Mouse (Mus musculus) intestine, embryonic 16.5 days (tissue): ENCODE data around the gene Ppa2. TPM values are rescaled to one million over a fixed set of nuclear protein-coding genes. Genes with fewer than 3 reads are reported as not detected.

ENCODE experiments used
- ATAC-seq: fragments of 200-750 bp; cut with Nextera tagmentation; 2 replicates; pipeline ENCODE4 v1.8.0; 2017; ENCODE audit warnings: moderate TSS enrichment, moderate library complexity
- H3K27ac ChIP-seq: fragments of 300-500 bp; sonication (generic); 2 replicates; pipeline ENCODE4 v1.5.1; 2014; ENCODE audit warnings: mild to moderate bottlenecking, low read length
- H3K27me3 ChIP-seq: fragments of 300-500 bp; sonication (generic); replicated peaks from 2 replicates; pipeline ENCODE4 v1.6.1; 2014; ENCODE audit warnings: low read length, control low read depth, mixed read lengths; ENCODE audit not compliant: control insufficient read depth, insufficient read depth
- H3K36me3 ChIP-seq: fragments of 300-500 bp; sonication (generic); 2 replicates; pipeline ENCODE4 v1.6.1; 2014; ENCODE audit warnings: low read length, control low read depth; ENCODE audit not compliant: control insufficient read depth, insufficient read depth
- H3K4me1 ChIP-seq: fragments of 300-500 bp; sonication (generic); 2 replicates; pipeline ENCODE4 v1.6.1; 2014; ENCODE audit warnings: low read length, control low read depth, mixed read lengths; ENCODE audit not compliant: control insufficient read depth, insufficient read depth
- H3K4me2 ChIP-seq: fragments of 300-500 bp; sonication (generic); 2 replicates; pipeline ENCODE4 v1.6.1; 2014; ENCODE audit warnings: low read depth, low read length, control low read depth
- H3K4me3 ChIP-seq: fragments of 300-500 bp; sonication (generic); 2 replicates; pipeline ENCODE4 v1.5.1; 2014; ENCODE audit warnings: mild to moderate bottlenecking, low read length
- H3K9ac ChIP-seq: fragments of 300-500 bp; sonication (generic); 2 replicates; pipeline ENCODE4 v1.6.1; 2014; ENCODE audit warnings: low read depth, low read length
- H3K9me3 ChIP-seq: fragments of 300-500 bp; sonication (generic); 2 replicates; pipeline ENCODE4 v1.6.1; 2016; ENCODE audit warnings: low read length, control low read depth; ENCODE audit not compliant: control insufficient read depth
- WGBS: fragments of 180-500 bp; shearing (Covaris S2); extraction: QIAGEN DNeasy Blood & Tissue Kit; methylation state at CpG from one replicate; pipeline ENCODE4 v1.1.7; 2014; 5-methylcytosine and 5-hydroxymethylcytosine counted together
- polyA plus RNA-seq: library from polyadenylated mRNA; unstranded; fragments of >200 nt; fragmentation: Nextera tagmentation; extraction: Ambion mirVana; gene quantifications from 2 replicates; pipeline ENCODE4 v1.2.1, GENCODE M21; 2015

The Ppa2 gene
- polyA plus RNA-seq, 1 experiment from 2014 or later = 149 TPM

DNA sequence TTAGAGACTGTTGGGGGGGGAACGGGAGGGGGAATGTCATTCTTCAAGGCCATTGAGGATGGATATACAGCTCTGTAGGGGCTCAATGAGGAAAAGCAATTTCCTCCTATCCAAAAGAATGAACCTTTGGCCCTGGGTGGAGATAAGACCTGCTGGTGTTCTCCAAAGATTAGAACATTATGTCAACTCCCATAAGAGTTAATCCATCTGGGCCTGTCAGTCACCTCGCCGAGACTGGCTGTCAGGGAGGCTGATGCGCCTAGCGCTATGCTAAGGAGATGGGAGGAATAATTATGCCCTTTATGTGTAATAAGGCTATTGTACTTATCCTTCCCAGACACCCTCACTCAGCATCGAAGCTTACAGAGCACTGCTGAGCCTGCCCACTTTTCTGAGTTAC is 2.9 kb downstream of the Ppa2 start:
- Histone ChIP-seq H3K27ac (no peak overlapping the region), H3K9ac (no peak overlapping the region), H3K4me2 (no peak overlapping the region), H3K27me3 (no peaks in the 10 kb centered on the region), H3K4me3 (no peak overlapping the region), H3K36me3 (peaks cover 4% of the 10 kb centered on the region; the same call in 1 of the 2 replicates), H3K4me1 (peaks cover 8% of the 10 kb centered on the region; the same call in 1 of the 2 replicates), H3K9me3 (0 out of 2 replicates have a peak, but pooled peaks cover 2% of the 10 kb centered on the region)
- peak; percentile 2; the same call in 1 of the 2 replicates for ATAC-seq
- WGBS = 70% methylated on average over 6 of the region's 6 CpGs

DNA sequence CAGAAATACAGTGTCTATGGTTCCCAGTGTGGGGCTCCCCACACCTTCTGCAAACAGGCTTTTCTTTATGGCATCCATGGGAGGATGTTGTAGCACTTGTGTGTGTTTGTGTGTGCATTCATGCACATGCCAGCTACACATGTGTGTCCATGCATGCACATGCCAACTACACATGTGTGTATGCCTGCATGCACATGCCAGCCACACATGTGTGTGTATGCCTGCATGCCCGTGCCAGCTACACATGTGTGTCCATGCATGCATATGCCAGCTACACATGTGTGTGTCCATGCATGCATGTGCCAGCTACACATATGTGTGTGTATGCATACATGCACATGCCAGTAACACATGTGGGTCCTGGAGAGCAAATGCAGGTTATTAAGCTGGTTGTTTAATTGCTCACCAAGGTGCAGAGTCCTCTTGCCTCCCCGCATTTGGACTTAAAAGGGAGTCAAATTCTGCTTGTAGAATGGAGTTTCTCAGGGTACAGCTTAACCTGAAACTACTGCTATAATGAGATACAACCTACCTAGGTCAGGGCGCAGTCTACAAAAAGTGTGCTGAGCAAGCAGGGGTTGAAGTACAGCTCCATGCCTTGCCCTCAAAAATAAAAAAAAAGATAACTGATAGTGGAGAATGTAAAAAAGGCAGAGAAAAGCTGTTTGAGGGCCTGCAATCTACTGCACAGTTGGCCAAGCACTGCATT is 3.7 kb downstream of the Ppa2 start:
- Histone ChIP-seq H3K9ac (no peak overlapping the region), H3K4me1 (peaks cover 8% of the 10 kb centered on the region; the same call in 1 of the 2 replicates), H3K9me3 (0 out of 2 replicates have a peak, but pooled peaks cover 2% of the 10 kb centered on the region), H3K27me3 (no peaks in the 10 kb centered on the region), H3K4me2 (no peak overlapping the region), H3K4me3 (no peak overlapping the region), H3K27ac (no peak overlapping the region), H3K36me3 (peaks cover 4% of the 10 kb centered on the region; the same call in 1 of the 2 replicates)
- WGBS = 89% methylated on average over 3 of the region's 3 CpGs
- no peak for ATAC-seq

DNA sequence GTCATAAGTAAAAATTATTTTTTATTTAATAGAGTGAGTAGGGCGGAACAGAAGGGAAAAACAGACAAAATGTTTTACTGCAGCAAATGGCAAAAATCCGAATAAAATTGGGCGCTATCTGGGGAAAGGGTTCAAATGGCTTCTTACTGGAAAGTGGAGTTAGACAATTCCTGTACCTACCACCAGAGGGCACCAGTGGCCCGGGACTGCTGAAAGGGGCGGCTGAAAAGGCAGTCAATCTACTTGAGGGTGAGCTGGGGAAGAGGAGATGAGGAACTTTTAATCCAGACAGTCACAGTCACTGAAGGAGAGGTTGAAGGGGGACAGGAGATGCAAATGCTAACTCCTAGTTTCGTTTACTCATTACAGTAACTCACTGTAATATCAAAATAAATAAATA is 4.6 kb downstream of the Ppa2 start:
- Histone ChIP-seq H3K36me3 (no peaks in the 10 kb centered on the region; the same call in 1 of the 2 replicates), H3K4me3 (no peak overlapping the region), H3K4me2 (no peak overlapping the region), H3K9ac (no peak overlapping the region), H3K27ac (no peak overlapping the region), H3K27me3 (no peaks in the 10 kb centered on the region), H3K9me3 (0 out of 2 replicates have a peak, but pooled peaks cover 2% of the 10 kb centered on the region), H3K4me1 (peaks cover 8% of the 10 kb centered on the region; the same call in 1 of the 2 replicates)
- 44% methylated on average over 6 of the region's 6 CpGs for WGBS
- ATAC-seq = no peak

DNA sequence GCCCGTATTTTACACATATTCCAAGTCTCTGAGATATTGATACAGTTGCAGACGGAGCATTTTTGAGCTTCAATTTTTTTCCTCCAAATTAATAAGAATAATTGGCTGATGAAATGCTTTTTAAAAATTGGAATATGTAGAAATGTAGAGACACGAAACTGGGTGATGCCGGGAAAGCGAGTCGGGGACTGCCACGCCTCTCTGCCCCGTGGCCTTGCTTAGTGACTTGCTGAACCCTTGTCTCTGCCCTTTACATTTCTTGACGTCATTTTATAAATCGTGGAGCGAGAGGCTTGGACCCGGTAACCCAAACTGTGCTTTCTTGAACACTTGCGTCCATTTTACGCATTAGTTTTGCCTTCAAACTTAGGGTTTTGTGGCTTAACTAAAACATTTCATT is 5.1 kb downstream of the Ppa2 start:
- ATAC-seq = no peak
- 0 out of 2 replicates have a peak, but pooled peaks cover 2% of the 10 kb centered on the region for H3K9me3 ChIP-seq
- H3K36me3 ChIP-seq = no peaks in the 10 kb centered on the region
- H3K9ac ChIP-seq = no peak overlapping the region
- no peak overlapping the region for H3K4me3 ChIP-seq
- WGBS = 96% methylated on average over 14 of the region's 14 CpGs
- peaks cover 8% of the 10 kb centered on the region; the same call in 1 of the 2 replicates for H3K4me1 ChIP-seq
- no peak overlapping the region for H3K4me2 ChIP-seq
- H3K27me3 ChIP-seq = no peaks in the 10 kb centered on the region
- H3K27ac ChIP-seq = no peak overlapping the region

DNA sequence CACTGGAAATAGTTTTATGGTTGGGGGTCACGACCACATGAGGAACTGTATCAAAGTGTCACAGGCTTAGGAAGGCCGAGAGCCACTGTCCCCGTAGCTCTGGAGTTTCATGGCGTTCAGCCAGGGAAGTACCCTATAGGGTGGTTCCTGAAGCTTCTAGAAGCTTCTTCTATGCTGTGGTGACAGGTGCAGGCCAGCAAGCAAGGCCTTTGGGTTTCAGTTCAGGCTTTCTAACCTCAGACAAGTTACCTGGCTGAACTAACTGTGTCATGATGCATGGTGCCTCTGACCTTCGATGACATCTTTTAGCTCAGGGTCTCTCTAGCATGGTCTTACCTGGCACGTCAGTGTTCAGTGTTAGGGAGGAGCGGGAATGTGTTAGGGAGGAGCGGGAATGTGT is 5.7 kb downstream of the Ppa2 start:
- H3K4me1 ChIP-seq = peaks cover 8% of the 10 kb centered on the region; the same call in 1 of the 2 replicates
- H3K4me3 ChIP-seq = no peak overlapping the region
- H3K27me3 ChIP-seq = no peaks in the 10 kb centered on the region
- 0 out of 2 replicates have a peak, but pooled peaks cover 2% of the 10 kb centered on the region for H3K9me3 ChIP-seq
- no peak for ATAC-seq
- no peak overlapping the region for H3K4me2 ChIP-seq
- no peaks in the 10 kb centered on the region for H3K36me3 ChIP-seq
- no peak overlapping the region for H3K9ac ChIP-seq
- H3K27ac ChIP-seq = no peak overlapping the region
- 90% methylated on average over 8 of the region's 8 CpGs for WGBS

DNA sequence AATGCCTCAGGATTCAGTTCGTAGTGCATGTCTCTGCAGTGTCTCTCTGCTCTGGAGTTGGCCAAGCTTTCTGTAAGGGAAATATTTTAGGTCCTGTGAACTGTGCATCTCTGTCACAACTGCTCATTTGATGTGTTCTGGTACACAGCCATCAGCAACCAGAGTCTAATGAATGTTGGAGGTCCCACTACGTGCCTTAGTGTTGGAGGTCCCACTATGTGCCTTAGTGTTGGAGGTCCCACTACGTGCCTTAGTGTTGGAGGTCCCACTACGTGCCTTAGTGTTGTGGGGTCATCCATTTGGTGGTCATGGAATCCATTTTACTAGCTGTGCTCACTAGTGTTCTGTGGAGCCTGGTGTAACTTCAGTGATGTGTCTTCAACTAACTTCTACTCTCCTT is 7.9 kb downstream of the Ppa2 start:
- no peak for ATAC-seq
- Histone ChIP-seq H3K36me3 (peaks cover 5% of the 10 kb centered on the region; the same call in 1 of the 2 replicates), H3K9ac (no peak overlapping the region), H3K4me1 (peaks cover 2% of the 10 kb centered on the region; the same call in 1 of the 2 replicates), H3K9me3 (no peaks in the 10 kb centered on the region), H3K4me2 (no peak overlapping the region), H3K27ac (no peak overlapping the region), H3K27me3 (no peaks in the 10 kb centered on the region), H3K4me3 (no peak overlapping the region)
- 90% methylated on average over 4 of the region's 4 CpGs for WGBS

DNA sequence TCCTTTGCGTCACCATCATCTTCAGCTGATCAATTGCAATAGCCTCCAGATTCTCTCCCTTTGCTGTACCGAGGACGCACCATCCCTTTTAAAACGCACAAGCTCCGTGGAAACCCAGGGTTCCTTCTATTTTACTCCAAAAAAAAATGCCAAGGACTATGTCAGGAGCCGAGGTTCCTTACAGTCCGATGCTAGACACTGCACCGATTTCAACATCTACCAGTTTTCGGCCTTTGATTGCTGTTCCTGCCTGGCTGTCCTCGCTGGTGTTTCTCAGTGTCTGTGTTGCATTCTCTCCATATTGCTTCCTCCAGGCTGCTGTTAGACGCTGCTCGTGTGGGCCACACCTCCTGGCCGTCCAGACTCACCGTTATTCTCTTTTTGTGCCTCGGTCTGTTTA is 8.7 kb downstream of the Ppa2 start:
- Histone ChIP-seq H3K4me3 (no peak overlapping the region), H3K4me1 (peaks cover 2% of the 10 kb centered on the region; the same call in 1 of the 2 replicates), H3K9ac (no peak overlapping the region), H3K4me2 (no peak overlapping the region), H3K27ac (no peak overlapping the region), H3K36me3 (peaks cover 5% of the 10 kb centered on the region; the same call in 1 of the 2 replicates), H3K27me3 (no peaks in the 10 kb centered on the region), H3K9me3 (no peaks in the 10 kb centered on the region)
- no peak for ATAC-seq
- 57% methylated on average over 15 of the region's 15 CpGs for WGBS

DNA sequence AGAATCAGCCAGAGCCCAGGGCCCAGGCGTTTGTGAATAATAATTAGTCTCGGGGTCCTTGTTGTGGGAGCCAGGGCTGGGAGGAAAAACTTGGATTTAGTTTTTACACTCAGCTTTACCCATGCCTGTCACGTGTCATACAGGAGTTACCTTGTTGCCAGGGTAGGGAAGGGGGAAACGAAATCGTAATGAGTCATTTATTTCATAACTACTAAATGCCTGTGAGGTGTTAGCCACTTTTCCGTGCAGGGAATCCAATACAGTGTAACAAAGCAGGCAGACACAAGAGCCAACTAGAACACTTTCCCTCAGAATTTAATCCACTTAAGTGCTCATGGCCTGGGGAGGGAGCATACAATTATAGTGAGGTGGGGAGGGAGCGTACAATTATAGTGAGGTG is 9.9 kb downstream of the Ppa2 start:
- Histone ChIP-seq H3K9me3 (no peaks in the 10 kb centered on the region), H3K9ac (no peak overlapping the region), H3K4me3 (no peak overlapping the region), H3K36me3 (peaks cover 5% of the 10 kb centered on the region; the same call in 1 of the 2 replicates), H3K4me1 (no peaks in the 10 kb centered on the region; the same call in 1 of the 2 replicates), H3K27ac (no peak overlapping the region), H3K27me3 (no peaks in the 10 kb centered on the region), H3K4me2 (no peak overlapping the region)
- WGBS = 91% methylated on average over 7 of the region's 7 CpGs
- no peak for ATAC-seq

DNA sequence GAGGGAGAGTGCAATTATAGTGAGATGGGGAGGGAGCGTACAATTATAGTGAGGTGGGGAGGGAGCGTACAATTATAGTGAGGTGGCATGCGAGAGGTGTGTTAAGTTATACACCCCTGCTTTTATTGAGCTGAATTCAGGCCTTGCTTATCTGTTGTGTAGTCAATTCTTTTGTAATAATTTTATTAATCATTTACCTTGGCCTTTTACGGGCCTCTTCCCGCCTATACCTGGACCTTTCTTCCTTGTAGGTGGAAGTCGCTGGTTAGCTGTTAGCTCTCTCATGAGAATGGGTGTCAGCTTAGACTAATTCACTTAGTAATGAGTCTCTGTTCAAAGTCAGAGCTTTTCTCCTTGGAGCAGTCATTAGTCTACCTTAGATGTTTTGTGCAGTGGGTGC is 10.4 kb downstream of the Ppa2 start:
- H3K9ac ChIP-seq = no peak overlapping the region
- no peaks in the 10 kb centered on the region for H3K27me3 ChIP-seq
- no peaks in the 10 kb centered on the region for H3K9me3 ChIP-seq
- no peak overlapping the region for H3K4me2 ChIP-seq
- H3K4me3 ChIP-seq = no peak overlapping the region
- ATAC-seq = peak; percentile 81
- peak overlapping the region; percentile 45; the same call in 1 of the 2 replicates for H3K27ac ChIP-seq
- H3K36me3 ChIP-seq = peaks cover 5% of the 10 kb centered on the region; the same call in 1 of the 2 replicates
- WGBS = 63% methylated on average over 6 of the region's 6 CpGs
- no peaks in the 10 kb centered on the region; the same call in 1 of the 2 replicates for H3K4me1 ChIP-seq
